Mouse (Mus musculus): ENCODE measurements around the gene Pin1rt1.

Gene Pin1rt1

DNA sequence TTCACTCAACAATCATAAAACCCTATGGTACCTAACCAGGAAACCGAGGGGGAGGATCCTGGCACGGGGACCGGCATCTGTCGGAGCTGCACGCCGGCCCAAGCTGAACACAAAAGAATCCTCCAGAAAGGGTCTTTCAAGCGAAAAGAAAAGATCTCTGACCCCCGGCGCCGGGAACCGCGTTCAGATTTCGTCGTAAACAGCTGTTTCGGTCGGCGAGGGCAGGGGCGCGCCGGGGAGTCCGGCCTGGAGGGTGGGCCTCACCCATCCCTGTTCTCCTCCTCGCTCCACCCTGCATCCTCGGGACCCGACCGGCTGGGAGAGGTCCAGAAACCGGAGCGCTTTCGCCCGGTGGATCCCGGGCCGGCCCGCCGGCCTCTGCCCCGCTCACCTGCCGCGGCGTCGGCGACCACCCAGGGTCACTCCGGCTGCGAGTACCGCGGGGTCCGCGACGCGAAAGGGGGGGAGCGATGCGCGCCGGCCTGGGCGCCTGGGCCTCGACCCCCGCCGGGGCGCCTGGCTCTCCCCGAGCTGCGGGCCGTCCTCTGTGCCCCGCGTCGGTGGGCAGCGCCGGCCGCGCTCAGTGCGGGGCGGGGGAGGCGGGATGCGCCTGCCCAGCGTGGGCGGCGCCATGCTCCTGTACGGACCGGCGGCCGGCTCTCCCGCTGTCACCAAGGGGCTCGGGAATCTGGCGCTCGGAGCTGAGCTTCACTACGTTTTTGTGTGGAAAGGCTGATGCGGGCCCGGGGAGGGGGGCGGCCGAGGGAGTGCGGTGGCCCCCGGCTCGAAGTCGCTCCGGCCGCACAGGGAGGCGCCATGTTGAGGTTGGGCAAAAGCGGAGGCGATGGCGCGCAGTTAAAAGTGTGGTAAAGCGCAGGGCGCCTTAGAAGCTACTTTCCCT is 4.3 kb downstream of the Pin1rt1 start, which contains the start of gene Tcp11l1:
Tcp11l1 (minus strand) TSS at position 585 of the 901 bp plus-strand sequence.
- DNase-seq, result peak; percentile 54 to 57

DNA sequence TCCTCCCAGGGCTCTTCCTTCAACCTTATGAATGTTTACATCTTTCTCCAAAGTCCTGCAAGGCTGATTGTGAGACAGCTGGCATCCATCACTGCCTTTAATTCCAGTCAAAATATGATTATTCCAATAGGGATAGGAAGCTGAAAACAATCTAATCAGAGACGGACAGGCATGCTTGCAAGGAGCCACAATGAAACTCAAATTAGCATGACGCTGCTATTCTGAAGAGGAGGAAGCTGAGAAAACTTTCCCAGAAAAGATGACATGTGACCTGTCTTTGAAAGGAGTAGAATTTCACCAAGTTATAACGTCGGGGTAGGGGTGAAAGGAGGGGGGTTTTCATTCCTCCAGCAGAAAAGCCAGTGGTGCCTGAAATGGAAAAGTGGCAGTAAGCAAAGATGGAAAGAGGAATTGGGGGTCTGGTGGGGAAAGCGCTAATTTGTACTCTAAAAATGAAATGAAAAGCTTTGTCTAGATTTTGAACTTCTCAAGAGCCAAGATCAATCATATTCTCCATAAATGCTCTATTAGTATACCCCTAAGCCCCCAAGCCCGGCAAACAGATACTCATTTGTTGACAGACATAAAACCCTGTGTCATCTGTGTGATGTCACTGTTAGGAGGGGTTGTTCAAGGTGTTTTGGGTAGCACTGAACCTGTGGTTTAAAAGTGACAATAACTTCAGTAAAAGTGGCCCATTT is 5.4 kb downstream of the Pin1rt1 start:
- DNase-seq, result no peak

DNA sequence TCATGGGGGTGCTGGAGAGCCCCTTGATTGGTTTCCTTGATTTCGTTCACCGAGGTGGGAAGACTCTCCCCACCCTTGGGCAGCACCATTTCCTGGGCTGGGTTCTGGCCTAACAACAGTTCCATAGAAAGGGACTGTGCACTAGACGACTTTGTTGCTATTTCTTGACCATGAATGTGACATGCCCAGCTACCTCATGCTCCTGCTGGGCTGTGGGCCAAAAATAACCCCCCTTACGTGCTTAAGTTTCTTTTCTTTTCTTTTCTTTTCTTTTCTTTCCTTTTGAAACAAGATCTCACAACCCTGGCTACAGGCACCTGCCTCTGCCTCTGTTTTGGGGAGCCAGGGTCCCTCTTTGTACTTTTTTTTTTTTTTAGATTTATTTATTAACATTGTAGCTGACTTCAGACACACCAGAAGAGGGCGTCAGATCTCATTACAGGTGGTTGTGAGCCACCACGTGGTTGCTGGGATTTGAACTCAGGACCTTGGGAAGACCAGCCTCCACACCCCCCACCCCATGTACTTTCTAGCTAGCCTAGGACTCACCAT is 6.3 kb downstream of the Pin1rt1 start:
- DNase-seq, result no peak

DNA sequence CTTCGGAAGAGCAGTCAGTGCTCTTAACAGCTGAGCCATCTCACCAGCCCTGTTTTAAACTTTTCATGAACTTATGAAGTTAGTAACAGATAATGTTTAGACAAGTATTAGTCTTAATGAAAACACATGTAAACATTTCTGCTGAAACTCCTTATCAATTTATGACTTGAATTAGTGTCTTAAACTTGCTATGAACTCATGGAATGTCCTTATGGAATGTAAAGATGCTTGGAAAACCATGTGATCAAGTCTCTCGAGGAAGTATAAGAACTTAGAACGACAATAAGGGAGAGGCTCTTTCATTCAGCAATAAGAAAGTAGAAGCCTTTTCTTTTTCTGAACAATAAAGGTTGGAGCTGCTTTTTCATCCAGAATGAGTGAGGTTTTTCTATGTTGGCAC is 11.8 kb downstream of the Pin1rt1 start:
- no peak for DNase-seq

DNA sequence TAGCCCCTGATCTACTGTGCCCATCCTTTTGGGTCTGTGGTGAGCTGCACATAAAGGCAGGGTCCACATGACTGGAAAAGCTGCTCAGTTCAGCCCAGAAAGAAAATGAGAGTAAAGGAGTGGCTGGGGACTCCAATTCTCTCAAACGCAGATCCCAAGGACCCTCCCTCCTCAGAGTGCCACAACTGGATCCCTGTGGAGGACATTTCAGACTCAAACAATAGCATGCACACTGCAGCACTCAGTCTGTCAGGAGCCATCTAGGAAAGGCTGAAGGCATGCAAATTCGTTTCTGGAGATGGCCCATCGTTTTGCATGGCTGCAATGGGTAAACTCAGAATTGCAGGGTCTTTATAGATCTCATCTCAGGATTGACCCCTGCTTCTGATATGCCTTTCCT is 13.0 kb downstream of the Pin1rt1 start:
- no peak for DNase-seq

DNA sequence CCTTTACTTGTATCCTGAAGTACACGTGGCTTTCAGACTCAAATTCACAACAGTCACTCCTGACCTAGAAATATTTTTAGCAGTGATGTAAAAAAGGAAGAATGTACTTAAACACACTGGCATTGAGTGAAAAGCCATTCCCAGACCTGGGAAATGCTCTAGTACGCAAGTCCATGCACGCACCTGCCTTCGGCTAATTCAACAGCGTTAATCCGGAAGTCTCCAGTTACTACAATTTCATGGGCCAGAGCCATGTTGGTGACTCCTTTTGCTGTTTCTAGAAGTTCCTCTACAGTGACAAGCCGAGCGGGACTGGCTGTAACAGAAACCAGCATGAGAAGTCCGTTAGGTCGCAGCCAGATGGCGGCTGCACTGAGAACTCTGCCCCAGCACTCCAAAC is 16.5 kb downstream of the Pin1rt1 start:
- no peak for DNase-seq

DNA sequence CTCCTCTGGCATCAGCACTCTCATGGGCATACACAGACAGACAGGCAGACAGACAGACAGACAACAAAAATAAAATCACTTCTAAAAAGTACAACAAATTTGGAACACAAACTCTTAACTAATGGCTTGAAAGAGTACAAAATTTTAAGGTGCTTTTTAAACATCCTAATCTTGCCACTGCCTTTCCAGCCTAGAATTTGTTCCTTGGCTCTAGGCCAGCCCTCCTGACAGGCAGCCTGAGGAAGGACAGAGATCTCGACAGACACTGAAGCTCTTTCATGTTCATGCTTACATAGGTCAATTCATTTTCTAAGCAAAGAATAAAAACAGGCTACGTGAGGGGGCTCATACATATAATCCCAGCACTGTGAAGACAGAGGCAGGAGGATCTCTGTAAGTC is 23.6 kb downstream of the Pin1rt1 start:
- no peak for DNase-seq

DNA sequence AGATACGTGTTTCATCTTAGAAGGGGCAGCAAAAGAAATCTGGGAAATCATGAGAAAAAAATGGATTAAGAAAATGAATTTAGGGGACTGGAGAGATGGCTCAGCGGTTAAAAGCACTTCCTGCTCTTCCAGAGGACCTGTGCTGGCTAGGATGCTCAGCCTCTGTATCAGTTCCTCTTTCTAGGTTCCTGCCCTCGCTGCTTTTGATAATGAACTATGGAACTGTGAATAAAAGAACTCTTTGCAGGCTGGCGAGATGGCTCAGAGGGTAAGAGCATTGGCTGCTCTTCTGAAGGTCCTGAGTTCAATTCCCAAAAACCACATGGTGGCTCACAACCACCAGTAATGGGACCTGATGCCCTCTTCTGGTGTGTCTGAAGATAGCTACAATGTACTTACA is 25.5 kb downstream of the Pin1rt1 start:
- DNase-seq, result no peak

DNA sequence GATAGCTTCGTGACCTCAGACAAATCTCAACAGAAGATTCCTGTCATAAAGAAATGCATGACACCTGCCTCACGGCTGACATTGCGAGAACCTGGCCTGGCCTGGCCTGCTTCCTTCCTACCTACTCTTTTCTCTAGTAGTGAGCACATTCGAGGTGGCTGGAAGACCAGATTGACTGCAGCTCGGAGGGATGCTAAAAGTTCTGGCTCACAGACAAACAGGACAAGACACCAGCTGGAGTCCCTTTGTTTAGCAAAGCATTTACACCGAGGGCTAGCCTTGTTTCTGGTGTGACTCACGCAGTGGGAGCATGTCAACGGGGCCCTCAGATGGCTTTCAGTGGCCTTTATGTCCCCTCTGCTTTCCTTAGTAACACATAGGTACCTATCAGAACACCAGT is 27.5 kb downstream of the Pin1rt1 start:
- DNase-seq, result no peak

DNA sequence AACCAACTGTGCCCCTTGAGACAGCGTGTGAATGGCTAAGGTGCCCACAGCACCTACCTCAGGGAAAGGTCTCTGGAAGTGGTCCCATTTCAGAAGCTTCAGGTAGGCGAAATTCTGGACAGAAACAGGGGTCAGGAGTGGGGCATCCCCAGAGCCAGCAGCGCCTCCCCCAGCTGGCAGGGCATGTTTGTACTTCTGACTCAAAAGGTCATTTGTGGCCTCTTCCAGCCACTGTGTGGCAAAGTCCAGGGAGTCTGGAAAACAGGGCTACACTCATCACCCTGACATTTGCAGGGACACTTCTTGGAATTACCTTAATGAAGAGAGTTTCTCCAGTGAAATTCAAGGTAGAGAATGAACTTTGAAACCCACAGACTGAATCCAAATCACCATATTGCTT is 27.9 kb downstream of the Pin1rt1 start:
- no peak for DNase-seq

DNA sequence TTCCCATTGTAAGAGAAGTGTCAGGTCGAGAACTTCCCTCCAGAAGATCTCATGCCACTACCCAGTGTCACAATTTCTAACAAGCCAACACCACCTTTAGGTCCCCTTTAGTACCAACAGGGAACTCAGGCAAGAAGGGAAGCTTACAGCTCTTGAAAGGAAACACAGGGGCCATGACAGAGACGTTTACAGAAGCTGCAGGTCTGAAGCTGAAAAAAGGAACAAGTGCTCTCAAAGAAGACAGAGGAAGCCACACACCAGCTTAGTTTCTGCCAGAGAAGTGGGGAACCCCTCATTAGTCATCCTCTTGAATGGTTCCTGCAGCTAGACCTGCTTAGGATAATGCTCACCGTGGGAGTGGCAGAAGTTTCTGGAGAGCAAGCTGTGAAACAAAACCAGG is 28.9 kb downstream of the Pin1rt1 start:
- DNase-seq, result no peak

DNA sequence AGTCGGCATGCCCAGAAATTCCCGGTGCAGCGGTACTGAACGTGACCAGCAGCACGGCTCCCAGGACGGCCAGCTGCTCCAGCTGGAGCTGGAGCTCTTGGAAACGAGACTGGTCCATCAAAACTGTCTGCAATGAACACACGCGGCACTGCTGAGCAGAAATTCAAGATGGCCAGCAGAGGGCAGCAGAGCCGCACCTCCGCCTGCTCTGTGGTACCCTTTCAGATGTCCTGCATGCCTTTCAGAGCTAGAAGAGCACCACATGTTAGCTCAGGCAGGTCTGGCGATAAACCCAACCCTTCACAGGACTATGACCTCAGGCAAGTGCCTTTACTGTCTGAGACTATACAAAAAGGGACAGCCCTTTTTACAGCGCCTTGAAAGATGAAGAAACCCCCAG is 30.8 kb downstream of the Pin1rt1 start:
- DNase-seq, result peak; percentile 66 to 71

DNA sequence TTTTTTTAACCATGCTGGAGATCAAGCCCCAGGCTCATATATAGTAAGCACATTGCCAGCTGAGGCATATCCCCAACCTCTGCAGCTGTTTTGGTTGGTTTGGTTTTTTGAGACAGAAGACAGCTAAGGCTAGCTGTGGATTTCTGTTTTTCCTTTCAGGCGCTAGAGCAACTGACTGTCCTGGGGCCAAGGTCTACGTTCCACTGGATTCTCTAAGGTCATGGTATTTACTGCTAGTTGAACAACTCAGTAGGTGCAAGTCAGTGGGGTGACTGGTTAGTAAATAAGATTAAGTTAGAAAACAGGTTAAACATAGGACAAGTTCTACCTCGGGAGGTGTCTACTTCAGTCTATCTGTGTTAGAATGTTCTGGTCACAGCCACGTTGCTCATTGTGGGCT is 31.4 kb downstream of the Pin1rt1 start:
- DNase-seq, result no peak

DNA sequence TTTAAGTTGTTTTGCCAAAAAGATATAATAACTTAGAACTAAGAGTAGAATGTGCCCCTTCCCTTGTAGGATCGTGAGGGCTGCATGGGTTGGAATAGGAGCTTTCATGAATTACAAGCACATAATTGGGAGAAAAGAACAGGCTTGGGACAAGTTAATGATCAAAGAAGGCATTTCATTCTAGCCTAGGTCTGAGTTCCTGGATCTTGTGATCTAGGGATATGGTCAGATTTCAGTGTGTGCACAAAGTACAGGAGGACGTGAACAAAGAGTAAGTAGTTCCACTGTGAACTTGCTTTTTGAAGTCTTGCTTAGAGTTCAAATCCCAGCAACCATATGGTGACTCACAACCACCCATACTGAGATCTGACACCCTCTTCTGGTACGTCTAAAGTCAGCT is 38.9 kb downstream of the Pin1rt1 start:
- no peak for DNase-seq

DNA sequence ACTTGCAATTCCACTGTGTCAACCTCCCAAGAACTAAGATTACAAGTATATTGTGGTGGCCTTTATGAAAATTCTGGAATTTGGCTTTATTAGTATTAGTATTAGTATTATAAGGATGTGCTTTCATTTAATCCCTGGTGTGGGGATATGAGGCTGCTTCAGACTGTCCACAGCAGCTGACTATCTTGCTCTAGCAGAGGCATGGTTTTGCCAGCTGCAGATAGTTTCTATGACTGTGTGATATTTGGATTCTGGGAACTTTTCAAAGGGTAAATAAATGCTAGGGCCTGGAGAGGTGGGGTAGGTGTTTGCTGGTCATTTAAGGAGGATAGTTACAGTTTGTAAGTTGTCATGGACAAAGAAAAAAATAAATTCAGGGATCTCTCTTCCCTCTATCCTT is 44.5 kb downstream of the Pin1rt1 start:
- DNase-seq, result no peak

DNA sequence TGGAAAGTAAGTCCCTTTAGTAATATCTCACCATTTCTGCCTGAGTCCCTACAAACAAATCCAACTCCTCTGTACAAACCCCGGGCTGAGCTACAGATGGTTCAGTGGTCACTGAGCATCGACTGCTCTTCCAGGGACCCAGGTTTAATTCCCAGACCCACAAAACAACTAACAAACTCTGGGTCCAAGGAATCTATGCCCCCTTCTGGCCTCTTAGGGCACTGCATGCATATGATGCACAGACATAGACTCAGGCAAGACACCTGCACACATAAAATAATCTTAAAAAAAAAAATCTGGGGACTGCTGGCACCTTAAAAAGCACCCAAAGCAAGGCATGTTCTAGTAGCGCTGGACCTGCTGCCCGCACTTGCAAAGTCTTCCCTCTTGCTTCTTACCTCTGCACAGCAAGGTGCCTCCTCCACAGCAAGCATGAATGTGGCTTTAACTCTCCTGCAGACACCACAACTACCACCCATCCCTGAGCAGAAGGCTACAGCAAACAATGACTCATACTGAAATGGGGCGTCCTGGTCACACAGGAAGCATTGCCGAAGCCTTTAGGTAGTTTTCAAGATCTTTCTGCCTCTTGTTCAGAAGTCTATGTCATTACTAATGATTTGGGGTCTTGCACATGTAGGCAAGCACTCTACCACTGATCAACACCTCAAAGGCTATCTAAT is 46.9 kb downstream of the Pin1rt1 start:
- no peak for DNase-seq
